Mouse (Mus musculus) heart, adult 8-10 months (tissue): Measurements from ENCODE around the gene Cul7. TPM values are rescaled to one million over a fixed set of nuclear protein-coding genes. Genes with fewer than 3 reads are reported as not detected.
A peak's percentile ranks its signal among the peaks of the same experiment; 100 is the strongest.

Experiments
- DNase-seq: peaks from one replicate; pipeline ENCODE4 v3.0.0; 2022; ENCODE audit warnings: low spot score
- total RNA-seq, 4 experiments: library from RNA; stranded (reverse); gene quantifications; 2 replicates each; pipeline ENCODE4 v1.2.4; 2022

The Cul7 gene
- total RNA-seq, 4 experiments from 2014 or later: 16.5 to 21.2 (median 18.7) TPM

- peak; percentile 98 for DNase-seq
Observed at GRCm38 (mm10) chr17:46704887-46705835, 55.0 kb downstream of the Cul7 start, which contains the start of gene Ppp2r5d. Gene Ppp2r5d (minus strand): TSS chr17:46705111.

- no peak for DNase-seq
Observed at GRCm38 (mm10) chr17:46706375-46707089, 56.4 kb downstream of the Cul7 start.

- DNase-seq: peak; percentile 95
Observed at GRCm38 (mm10) chr17:46710959-46711597, 60.9 kb downstream of the Cul7 start, which contains the start of gene Pex6. Gene Pex6 (plus strand): TSS chr17:46711463.

GRCm38 (mm10) chr17:46711612-46712271, 61.6 kb downstream of the Cul7 start:
- no peak for DNase-seq

GRCm38 (mm10) chr17:46712442-46712841, 62.3 kb downstream of the Cul7 start:
- no peak for DNase-seq

GRCm38 (mm10) chr17:46713849-46714248, 63.7 kb downstream of the Cul7 start:
- no peak for DNase-seq

Other genes starting within 250 kb of the Cul7 start
- gene Crip3, start 221.4 kb upstream of the Cul7 start, total RNA-seq: 1 to 10 TPM in 1 of 4 experiments, under 1 TPM in 3; 0.54 to 1.0 (median 0.88) TPM
- not detected for gene Slc22a7, start 211.9 kb upstream of the Cul7 start, total RNA-seq
- under 1 TPM; 0.11 to 0.41 (median 0.24) TPM for gene Ttbk1, start 162.7 kb upstream of the Cul7 start, total RNA-seq
- 1 to 10 TPM; 1.7 to 2.2 (median 1.8) TPM for gene Dnph1, start 153.6 kb upstream of the Cul7 start, total RNA-seq
- gene Cul9, start 103.9 kb upstream of the Cul7 start, total RNA-seq: 10 to 100 TPM; 22.7 to 28.0 (median 24.9) TPM
- gene Srf, start 94.2 kb upstream of the Cul7 start, total RNA-seq: 100 to 1,000 TPM in 2 of 4 experiments, 10 to 100 TPM in 2; 84.1 to 121 (median 98.6) TPM
- 1 to 10 TPM; 1.8 to 3.5 (median 2.1) TPM for gene Ptk7, start 20.8 kb upstream of the Cul7 start, total RNA-seq
- gene Klc4, start 4.3 kb upstream of the Cul7 start, total RNA-seq: 10 to 100 TPM; 27.5 to 29.1 (median 28.5) TPM
- gene Mrpl2, start 4.1 kb upstream of the Cul7 start, total RNA-seq: 100 to 1,000 TPM; 115 to 133 (median 125) TPM
- 10 to 100 TPM; 10.5 to 13.7 (median 12.4) TPM for gene Rrp36, start 24.0 kb downstream of the Cul7 start, total RNA-seq
- gene Mea1, start 28.5 kb downstream of the Cul7 start, total RNA-seq: 10 to 100 TPM; 47.1 to 52.5 (median 51.6) TPM
- 10 to 100 TPM; 53.8 to 65.7 (median 61.5) TPM for gene Klhdc3, start 30.6 kb downstream of the Cul7 start, total RNA-seq
- 10 to 100 TPM; 25.1 to 31.0 (median 28.6) TPM for gene Ppp2r5d, start 54.8 kb downstream of the Cul7 start, total RNA-seq
- gene Pex6, start 61.1 kb downstream of the Cul7 start, total RNA-seq: 10 to 100 TPM; 34.4 to 37.4 (median 35.7) TPM
- 1 to 10 TPM; 2.6 to 7.2 (median 3.4) TPM for gene Gnmt, start 78.8 kb downstream of the Cul7 start, total RNA-seq
- 10 to 100 TPM; 17.2 to 22.1 (median 18.4) TPM for gene Cnpy3, start 101.9 kb downstream of the Cul7 start, total RNA-seq
- not detected for gene Ptcra, start 113.4 kb downstream of the Cul7 start, total RNA-seq
- gene 2310039H08Rik, start 122.3 kb downstream of the Cul7 start, total RNA-seq: 10 to 100 TPM; 24.2 to 33.2 (median 28.9) TPM
- 10 to 100 TPM; 43.9 to 58.6 (median 52.8) TPM for gene Rpl7l1, start 132.3 kb downstream of the Cul7 start, total RNA-seq
- 10 to 100 TPM; 12.8 to 15.3 (median 14.4) TPM for gene Bicral, start 208.1 kb downstream of the Cul7 start, total RNA-seq
- 10 to 100 TPM; 15.4 to 18.6 (median 17.3) TPM for gene Tbcc, start 240.3 kb downstream of the Cul7 start, total RNA-seq